Comparison of ENCODE assay signal across 8 mouse cellular contexts in genomic region chr1:134987173-134987961, GRCm38 (mm10). TPM values are rescaled to one million over a fixed set of nuclear protein-coding genes. Genes with fewer than 3 reads are reported as not detected.
DNase-seq lines count a peak whose midpoint lies in the region; ATAC-seq and TF ChIP-seq lines count a peak whose summit lies in the region.

No protein-coding gene starts in this region.

- H3K9ac ChIP-seq in heart, adult 2 months (ENCODE audit: low read depth, low read length) = peak overlapping the region; percentile 35
- H3K9ac ChIP-seq in limb, embryonic 12.5 days (replicated peaks) = peak overlapping the region; percentile 56
- peak overlapping the region; percentile 62 for H3K9ac ChIP-seq in midbrain, embryonic 11.5 days (ENCODE audit: low read length)

- intact Hi-C loops in heart, adult 2 months (cut with DNase I) = no loop called here

- no peak for TF ChIP-seq CTCF in spleen, adult 2 months (IDR thresholded peaks at IDR 0.05; ENCODE audit: extremely low read depth, insufficient read depth, insufficient read length, insufficient replicate concordance)
- no peak for TF ChIP-seq CTCF in heart, adult 2 months (IDR thresholded peaks at IDR 0.05)

- WGBS in spleen, adult 2 months = 27% methylated on average over 47 of the region's 48 CpGs
- 36% methylated on average over 48 of the region's 48 CpGs for WGBS in heart, adult 2 months
- 30% methylated on average over 48 of the region's 48 CpGs for WGBS in limb, embryonic 12.5 days
- 44% methylated on average over 40 of the region's 48 CpGs for WGBS in midbrain, embryonic 11.5 days

- H3K4me3 ChIP-seq in spleen, adult 2 months (ENCODE audit: extremely low read depth, insufficient read depth, insufficient read length) = peak overlapping the region; percentile 39; the same call in 1 of the 2 replicates
- peak overlapping the region; percentile 41 for H3K4me3 ChIP-seq in heart, adult 2 months
- peak overlapping the region; percentile 51 for H3K4me3 ChIP-seq in limb, embryonic 12.5 days (replicated peaks)
- peak overlapping the region; percentile 33 for H3K4me3 ChIP-seq in midbrain, embryonic 11.5 days (ENCODE audit: low read depth, low read length)

- no peaks in the 10 kb centered on the region for H3K36me3 ChIP-seq in spleen, adult 2 months (ENCODE audit: control insufficient read depth, insufficient read depth, low read length)
- H3K36me3 ChIP-seq in heart, adult 2 months (ENCODE audit: control insufficient read depth, insufficient read depth, low read length) = no peaks in the 10 kb centered on the region
- H3K36me3 ChIP-seq in limb, embryonic 12.5 days = no peaks in the 10 kb centered on the region
- H3K36me3 ChIP-seq in midbrain, embryonic 11.5 days (ENCODE audit: control insufficient read depth, insufficient read depth, low read length) = no peaks in the 10 kb centered on the region

- peaks cover 5% of the 10 kb centered on the region for H3K4me1 ChIP-seq in spleen, adult 2 months (ENCODE audit: control insufficient read depth, insufficient read depth, insufficient read length)
- no peaks in the 10 kb centered on the region for H3K4me1 ChIP-seq in heart, adult 2 months (ENCODE audit: control insufficient read depth, insufficient read depth, low read length)
- peaks cover 21% of the 10 kb centered on the region for H3K4me1 ChIP-seq in limb, embryonic 12.5 days (replicated peaks)
- H3K4me1 ChIP-seq in midbrain, embryonic 11.5 days (ENCODE audit: control insufficient read depth, insufficient read depth, low read length) = peaks cover 3% of the 10 kb centered on the region; the same call in 1 of the 2 replicates

- peak overlapping the region; percentile 93 for H3K4me2 ChIP-seq in limb, embryonic 12.5 days
- H3K4me2 ChIP-seq in midbrain, embryonic 11.5 days = peak overlapping the region; percentile 66

- peaks cover 2% of the 10 kb centered on the region; the same call in 1 of the 2 replicates for H3K27me3 ChIP-seq in spleen, adult 2 months (ENCODE audit: control insufficient read depth, insufficient read depth, low read length)
- H3K27me3 ChIP-seq in heart, adult 2 months (ENCODE audit: control insufficient read depth, insufficient read depth, low read length) = no peaks in the 10 kb centered on the region
- peaks cover 29% of the 10 kb centered on the region for H3K27me3 ChIP-seq in limb, embryonic 12.5 days
- H3K27me3 ChIP-seq in midbrain, embryonic 11.5 days (ENCODE audit: control insufficient read depth, insufficient read depth, low read length) = peaks cover 12% of the 10 kb centered on the region

- no peak for TF ChIP-seq EP300 in heart, adult 2 months (IDR thresholded peaks at IDR 0.05; ENCODE audit: insufficient read depth, low read depth, low read length)

- peak; percentile 52 for ATAC-seq in limb, embryonic 12.5 days (ENCODE audit: insufficient number of reproducible peaks, insufficient read depth, low FRiP score, low TSS enrichment, low read depth)
- ATAC-seq in midbrain, embryonic 11.5 days (ENCODE audit: low FRiP score) = peak; percentile 92

- no peaks in the 10 kb centered on the region for H3K79me2 ChIP-seq in heart, adult 2 months (replicated peaks; ENCODE audit: control insufficient read depth, insufficient read depth, low read length)

- H3K9me3 ChIP-seq in limb, embryonic 12.5 days = no peaks in the 10 kb centered on the region
- no peaks in the 10 kb centered on the region for H3K9me3 ChIP-seq in midbrain, embryonic 11.5 days (ENCODE audit: control insufficient read depth, low read length)

- H3K27ac ChIP-seq in spleen, adult 2 months (ENCODE audit: insufficient read depth, low read length) = no peak overlapping the region
- H3K27ac ChIP-seq in heart, adult 2 months = no peak overlapping the region
- 0 out of 2 replicates have a peak overlapping the region, but pooled peaks have one; percentile 29 for H3K27ac ChIP-seq in limb, embryonic 12.5 days
- no peak overlapping the region for H3K27ac ChIP-seq in midbrain, embryonic 11.5 days (ENCODE audit: low read depth, low read length)

- TF ChIP-seq POLR2A in spleen, adult 2 months (IDR thresholded peaks at IDR 0.05; ENCODE audit: low read depth, low read length) = no peak
- TF ChIP-seq POLR2A in heart, adult 2 months (IDR thresholded peaks at IDR 0.05; ENCODE audit: insufficient read depth, low read depth, low read length) = no peak

- peak in 1 of 2 experiments; percentile 9 for DNase-seq in spleen, adult 2 months (ENCODE audit: low read depth in 1 of 2, low spot score in 2 of 2)
- no peak for DNase-seq in spleen, postnatal 4 days (ENCODE audit: low spot score in 2 of 2)
- DNase-seq in embryo, embryonic 11 days = peak; percentile 87
- DNase-seq in heart, adult 2 months = peak; percentile 67 to 69
- DNase-seq in kidney, adult 18-20 months = peak; percentile 62
- peak; percentile 98 for DNase-seq in midbrain, embryonic 11.5 days (ENCODE audit: low spot score, missing footprints)
- peak; percentile 31 to 38 for DNase-seq in right cerebral cortex, postnatal 36 days (ENCODE audit: low spot score in 2 of 2)

RNA-seq across cellular contexts. Expression of gene Ube2t, which starts 25.0 kb away (rescaled TPM):
- polyA plus RNA-seq in spleen, adult 2 months (2012; rRNA removed) = 2.1 and 3.8 TPM in 2 replicates
- total RNA-seq in heart, adult 2 months (2021) = 1 to 10 TPM; 5.9 TPM
- 3.0 and 3.2 TPM in 2 replicates for polyA plus RNA-seq in heart, adult 2 months (2012; rRNA removed)
- polyA plus RNA-seq in limb, embryonic 12.5 days (2016; fragmentation: Nextera tagmentation; extraction: Ambion mirVana) = 40.7 and 45.6 TPM in 2 replicates
- polyA plus RNA-seq in midbrain, embryonic 11.5 days (2014; fragmentation: Nextera tagmentation; extraction: Ambion mirVana) = 48.2 and 54.0 TPM in 2 replicates

RNA-seq across cellular contexts. Expression of gene Ppp1r12b, which starts 31.6 kb away (rescaled TPM):
- polyA plus RNA-seq in spleen, adult 2 months (2012; rRNA removed) = 6.1 and 6.5 TPM in 2 replicates
- 100 to 1,000 TPM; 150 to 161 TPM for total RNA-seq in heart, adult 2 months (2021)
- polyA plus RNA-seq in heart, adult 2 months (2012; rRNA removed) = 55.4 and 84.2 TPM in 2 replicates
- 7.7 and 8.5 TPM in 2 replicates for polyA plus RNA-seq in limb, embryonic 12.5 days (2016; fragmentation: Nextera tagmentation; extraction: Ambion mirVana)
- 7.5 and 9.2 TPM in 2 replicates for polyA plus RNA-seq in midbrain, embryonic 11.5 days (2014; fragmentation: Nextera tagmentation; extraction: Ambion mirVana)

Comparison
In these comparisons a context has a peak if more than half of its experiments do, and no peak if none do; other contexts are left out.
1. DNase-seq: peak in embryo, embryonic 11 days (single experiment), heart, adult 2 months (2 of 2), kidney, adult 18-20 months (single experiment), midbrain, embryonic 11.5 days (single experiment) and right cerebral cortex, postnatal 36 days (2 of 2); none in spleen, postnatal 4 days (0 of 2).
2. Peak in every context shown above with its lines, with median percentiles within 50 percentile points of each other: H3K4me3 ChIP-seq and H3K9ac ChIP-seq.